Mouse (Mus musculus) B cell, adult 62 days (primary cell): ENCODE data around the gene Gins3. TPM values are rescaled to one million over a fixed set of nuclear protein-coding genes. Genes with fewer than 3 reads are reported as not detected.

ENCODE experiments used
- total RNA-seq: library from RNA; stranded (reverse); gene quantifications from 4 replicates; pipeline ENCODE4 v1.2.4, GENCODE M21; 2023

The Gins3 gene
- 3.7 to 4.7 TPM (median 4.2 TPM) in 4 replicates for total RNA-seq

GRCm38 (mm10) chr8:95633262-95634062 lies at the start of gene Gins3:
TSS of gene Gins3 (plus strand) at chr8:95633453.

GRCm38 (mm10) chr8:95676631-95677030 lies 43.4 kb downstream of the Gins3 start, which contains the start of gene Ndrg4:
TSS of gene Ndrg4 (plus strand) at chr8:95676980.

Other genes with a start within 250 kb of the Gins3 start
- gene Cfap20, start 198.6 kb upstream of the Gins3 start, total RNA-seq = 133 to 149 TPM (median 143 TPM) in 4 replicates
- 74.0 to 86.5 TPM (median 80.2 TPM) in 4 replicates for gene Csnk2a2, start 143.4 kb upstream of the Gins3 start, total RNA-seq
- gene Ccdc113, start 99.4 kb upstream of the Gins3 start, total RNA-seq = not detected in 4 replicates
- not detected in 4 replicates for gene Prss54, start 57.1 kb upstream of the Gins3 start, total RNA-seq
- not detected in 4 replicates for gene Ndrg4, start 43.5 kb downstream of the Gins3 start, total RNA-seq
- 24.9 to 34.1 TPM (median 27.5 TPM) in 4 replicates for gene Setd6, start 82.4 kb downstream of the Gins3 start, total RNA-seq
- 298 to 362 TPM (median 320 TPM) in 4 replicates for gene Cnot1, start 174.0 kb downstream of the Gins3 start, total RNA-seq
- 68.4 to 87.9 TPM (median 79.5 TPM) in 4 replicates for gene Sap18b, start 191.9 kb downstream of the Gins3 start, total RNA-seq
- gene Slc38a7, start 220.1 kb downstream of the Gins3 start, total RNA-seq = 15.1 to 19.5 TPM (median 15.7 TPM) in 4 replicates